Mouse (Mus musculus): ENCODE results near the gene Hk2. TPM values are rescaled to one million over a fixed set of nuclear protein-coding genes. Genes with fewer than 3 reads are reported as not detected.

The Hk2 gene
- polyA plus RNA-seq, 1 experiment from 2014 or later: 20.1 TPM

GRCm38 (mm10) chr6:82766636-82767035 is 7.6 kb downstream of the Hk2 start:
- DNase-seq (ENCODE audit: low spot score) (no peak), ATAC-seq (ENCODE audit: insufficient number of reproducible peaks, low FRiP score, low TSS enrichment, low read depth) (no peak)
- no peaks in the 10 kb centered on the region for H3K9me3 ChIP-seq (ENCODE audit: control insufficient read depth, low read length)
- H3K4me1 ChIP-seq (ENCODE audit: control insufficient read depth, insufficient read depth, low read length): no peaks in the 10 kb centered on the region
- no peak overlapping the region for H3K4me2 ChIP-seq (ENCODE audit: low read depth, severe bottlenecking)
- H3K4me3 ChIP-seq (ENCODE audit: low read depth, low read length): no peak overlapping the region
- no peak overlapping the region for H3K9ac ChIP-seq (ENCODE audit: low read length)
- no peaks in the 10 kb centered on the region for H3K36me3 ChIP-seq (ENCODE audit: control insufficient read depth, insufficient read depth, low read length)
- no peak overlapping the region for H3K27ac ChIP-seq (replicated peaks; ENCODE audit: low read depth, low read length)
- 71% methylated on average over 4 of the region's 4 CpGs for WGBS
- no peaks in the 10 kb centered on the region for H3K27me3 ChIP-seq (ENCODE audit: control insufficient read depth, insufficient read depth, low read length)

- ATAC-seq (ENCODE audit: insufficient number of reproducible peaks, low FRiP score, low TSS enrichment, low read depth): no peak
- no peak overlapping the region for H3K9ac ChIP-seq (ENCODE audit: low read length)
- H3K4me1 ChIP-seq (ENCODE audit: control insufficient read depth, insufficient read depth, low read length): no peaks in the 10 kb centered on the region
- no peaks in the 10 kb centered on the region for H3K9me3 ChIP-seq (ENCODE audit: control insufficient read depth, low read length)
- WGBS: 93% methylated on average over 2 of the region's 2 CpGs
- H3K27ac ChIP-seq (replicated peaks; ENCODE audit: low read depth, low read length): no peak overlapping the region
- no peak overlapping the region for H3K4me2 ChIP-seq (ENCODE audit: low read depth, severe bottlenecking)
- no peaks in the 10 kb centered on the region for H3K36me3 ChIP-seq (ENCODE audit: control insufficient read depth, insufficient read depth, low read length)
- H3K27me3 ChIP-seq (ENCODE audit: control insufficient read depth, insufficient read depth, low read length): no peaks in the 10 kb centered on the region
- no peak for DNase-seq (ENCODE audit: low spot score)
- H3K4me3 ChIP-seq (ENCODE audit: low read depth, low read length): no peak overlapping the region
Observed at GRCm38 (mm10) chr6:82765261-82765660, 9.0 kb downstream of the Hk2 start.

- Histone ChIP-seq H3K27me3 (ENCODE audit: control insufficient read depth, insufficient read depth, low read length) (no peaks in the 10 kb centered on the region), H3K9ac (ENCODE audit: low read length) (no peak overlapping the region), H3K36me3 (ENCODE audit: control insufficient read depth, insufficient read depth, low read length) (peaks cover 2% of the 10 kb centered on the region; the same call in 1 of the 2 replicates), H3K4me1 (ENCODE audit: control insufficient read depth, insufficient read depth, low read length) (no peaks in the 10 kb centered on the region), H3K4me2 (ENCODE audit: low read depth, severe bottlenecking) (no peak overlapping the region), H3K9me3 (ENCODE audit: control insufficient read depth, low read length) (no peaks in the 10 kb centered on the region), H3K4me3 (ENCODE audit: low read depth, low read length) (no peak overlapping the region), H3K27ac (replicated peaks; ENCODE audit: low read depth, low read length) (no peak overlapping the region)
- ATAC-seq (ENCODE audit: insufficient number of reproducible peaks, low FRiP score, low TSS enrichment, low read depth): no peak
- DNase-seq (ENCODE audit: low spot score): no peak
- WGBS: 53% methylated on average over 9 of the region's 9 CpGs
Observed at GRCm38 (mm10) chr6:82763871-82764503, 10.3 kb downstream of the Hk2 start.

DNA sequence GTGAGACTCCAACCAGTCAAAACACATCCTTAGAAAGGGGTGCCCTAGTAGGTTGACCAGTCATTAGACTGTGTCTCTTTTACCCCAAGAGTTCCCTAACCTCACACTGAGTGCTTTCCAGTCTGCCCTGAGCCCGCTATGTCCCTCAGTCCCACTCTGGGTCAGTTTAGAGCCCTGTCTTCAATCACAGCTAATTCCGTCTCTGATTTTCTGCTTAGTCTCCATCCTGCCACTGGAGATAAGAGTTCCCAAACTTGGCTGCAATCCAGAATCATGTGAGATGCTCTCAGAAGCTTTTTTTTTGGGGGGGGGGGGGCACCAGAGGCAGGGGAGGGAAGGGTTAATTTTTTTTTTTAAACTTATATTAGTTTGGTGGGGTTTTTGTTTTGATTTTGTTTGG is 11.5 kb downstream of the Hk2 start:
- WGBS: 82% methylated on average over 2 of the region's 2 CpGs
- H3K9me3 ChIP-seq (ENCODE audit: control insufficient read depth, low read length): no peaks in the 10 kb centered on the region
- H3K4me3 ChIP-seq (ENCODE audit: low read depth, low read length): no peak overlapping the region
- no peaks in the 10 kb centered on the region for H3K4me1 ChIP-seq (ENCODE audit: control insufficient read depth, insufficient read depth, low read length)
- ATAC-seq (ENCODE audit: insufficient number of reproducible peaks, low FRiP score, low TSS enrichment, low read depth) (no peak), DNase-seq (ENCODE audit: low spot score) (no peak)
- H3K27me3 ChIP-seq (ENCODE audit: control insufficient read depth, insufficient read depth, low read length): no peaks in the 10 kb centered on the region
- peaks cover 2% of the 10 kb centered on the region; the same call in 1 of the 2 replicates for H3K36me3 ChIP-seq (ENCODE audit: control insufficient read depth, insufficient read depth, low read length)
- H3K4me2 ChIP-seq (ENCODE audit: low read depth, severe bottlenecking): no peak overlapping the region
- H3K27ac ChIP-seq (replicated peaks; ENCODE audit: low read depth, low read length): no peak overlapping the region
- H3K9ac ChIP-seq (ENCODE audit: low read length): no peak overlapping the region

- Histone ChIP-seq H3K9ac (ENCODE audit: low read length) (no peak overlapping the region), H3K27ac (replicated peaks; ENCODE audit: low read depth, low read length) (no peak overlapping the region), H3K36me3 (ENCODE audit: control insufficient read depth, insufficient read depth, low read length) (peaks cover 2% of the 10 kb centered on the region; the same call in 1 of the 2 replicates), H3K9me3 (ENCODE audit: control insufficient read depth, low read length) (no peaks in the 10 kb centered on the region), H3K4me1 (ENCODE audit: control insufficient read depth, insufficient read depth, low read length) (no peaks in the 10 kb centered on the region), H3K4me3 (ENCODE audit: low read depth, low read length) (no peak overlapping the region), H3K27me3 (ENCODE audit: control insufficient read depth, insufficient read depth, low read length) (no peaks in the 10 kb centered on the region), H3K4me2 (ENCODE audit: low read depth, severe bottlenecking) (no peak overlapping the region)
- DNase-seq (ENCODE audit: low spot score) (no peak), ATAC-seq (ENCODE audit: insufficient number of reproducible peaks, low FRiP score, low TSS enrichment, low read depth) (no peak)
- WGBS: 84% methylated on average over 3 of the region's 3 CpGs
Observed at GRCm38 (mm10) chr6:82760749-82761357, 13.4 kb downstream of the Hk2 start.

DNA sequence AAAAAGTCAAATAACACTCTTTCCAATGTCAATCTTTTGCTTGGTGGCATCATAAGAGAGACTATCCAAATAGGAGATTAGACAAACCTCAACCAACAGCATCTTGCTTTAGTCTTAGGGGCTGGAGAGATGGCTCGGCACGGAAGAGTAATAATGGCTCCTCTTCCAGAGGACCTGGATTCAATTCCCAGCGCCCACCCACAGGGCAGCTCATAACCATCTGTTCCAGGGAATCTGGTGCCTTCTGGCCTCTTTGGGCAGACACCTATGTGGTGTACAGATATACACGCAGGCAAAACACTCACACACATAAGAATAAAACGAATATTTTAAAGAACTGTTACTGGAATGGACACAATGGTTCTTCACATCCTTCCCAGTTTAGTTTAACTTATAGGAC is 15.0 kb downstream of the Hk2 start:
- Histone ChIP-seq H3K4me3 (ENCODE audit: low read depth, low read length) (no peak overlapping the region), H3K9me3 (ENCODE audit: control insufficient read depth, low read length) (no peaks in the 10 kb centered on the region), H3K27ac (replicated peaks; ENCODE audit: low read depth, low read length) (no peak overlapping the region), H3K36me3 (ENCODE audit: control insufficient read depth, insufficient read depth, low read length) (peaks cover 2% of the 10 kb centered on the region; the same call in 1 of the 2 replicates), H3K9ac (ENCODE audit: low read length) (no peak overlapping the region), H3K4me2 (ENCODE audit: low read depth, severe bottlenecking) (no peak overlapping the region), H3K27me3 (ENCODE audit: control insufficient read depth, insufficient read depth, low read length) (no peaks in the 10 kb centered on the region), H3K4me1 (ENCODE audit: control insufficient read depth, insufficient read depth, low read length) (no peaks in the 10 kb centered on the region)
- DNase-seq (ENCODE audit: low spot score) (no peak), ATAC-seq (ENCODE audit: insufficient number of reproducible peaks, low FRiP score, low TSS enrichment, low read depth) (no peak)
- 98% methylated on average over 5 of the region's 5 CpGs for WGBS

GRCm38 (mm10) chr6:82756799-82757210 is 17.4 kb downstream of the Hk2 start:
- peaks cover 2% of the 10 kb centered on the region; the same call in 1 of the 2 replicates for H3K36me3 ChIP-seq (ENCODE audit: control insufficient read depth, insufficient read depth, low read length)
- DNase-seq (ENCODE audit: low spot score) (no peak), ATAC-seq (ENCODE audit: insufficient number of reproducible peaks, low FRiP score, low TSS enrichment, low read depth) (no peak)
- H3K9me3 ChIP-seq (ENCODE audit: control insufficient read depth, low read length): no peaks in the 10 kb centered on the region
- no peaks in the 10 kb centered on the region for H3K27me3 ChIP-seq (ENCODE audit: control insufficient read depth, insufficient read depth, low read length)
- 87% methylated on average over 9 of the region's 9 CpGs for WGBS
- no peak overlapping the region for H3K9ac ChIP-seq (ENCODE audit: low read length)
- H3K27ac ChIP-seq (replicated peaks; ENCODE audit: low read depth, low read length): no peak overlapping the region
- no peak overlapping the region for H3K4me2 ChIP-seq (ENCODE audit: low read depth, severe bottlenecking)
- no peaks in the 10 kb centered on the region for H3K4me1 ChIP-seq (ENCODE audit: control insufficient read depth, insufficient read depth, low read length)
- no peak overlapping the region for H3K4me3 ChIP-seq (ENCODE audit: low read depth, low read length)

DNA sequence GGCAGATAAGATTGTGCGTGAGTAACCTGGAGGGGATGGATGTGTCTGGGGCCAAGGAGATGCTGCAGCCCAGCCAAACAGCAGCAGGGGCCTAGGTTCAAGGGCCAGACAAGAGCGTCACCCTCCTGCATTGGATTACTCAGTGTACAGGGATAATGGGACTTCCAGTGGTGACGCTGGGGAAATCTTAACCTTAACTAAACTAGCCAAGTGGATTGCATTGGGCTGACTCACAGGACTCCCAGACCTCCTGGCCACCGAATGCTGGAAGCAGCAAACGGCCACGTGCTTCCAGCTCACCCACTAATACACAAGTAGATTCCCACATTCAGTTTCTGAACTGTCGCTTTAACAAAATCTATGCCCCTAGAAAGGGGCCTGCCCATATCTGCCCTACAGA is 18.0 kb downstream of the Hk2 start:
- Histone ChIP-seq H3K27me3 (ENCODE audit: control insufficient read depth, insufficient read depth, low read length) (no peaks in the 10 kb centered on the region), H3K9me3 (ENCODE audit: control insufficient read depth, low read length) (no peaks in the 10 kb centered on the region), H3K9ac (ENCODE audit: low read length) (no peak overlapping the region), H3K36me3 (ENCODE audit: control insufficient read depth, insufficient read depth, low read length) (peaks cover 2% of the 10 kb centered on the region; the same call in 1 of the 2 replicates), H3K4me2 (ENCODE audit: low read depth, severe bottlenecking) (no peak overlapping the region), H3K4me1 (ENCODE audit: control insufficient read depth, insufficient read depth, low read length) (no peaks in the 10 kb centered on the region), H3K4me3 (ENCODE audit: low read depth, low read length) (no peak overlapping the region), H3K27ac (replicated peaks; ENCODE audit: low read depth, low read length) (no peak overlapping the region)
- no peak for DNase-seq (ENCODE audit: low spot score)
- WGBS: 95% methylated on average over 7 of the region's 7 CpGs
- no peak for ATAC-seq (ENCODE audit: insufficient number of reproducible peaks, low FRiP score, low TSS enrichment, low read depth)

Data from limb, embryonic 11.5 days (tissue).